Mouse (Mus musculus) ES-E14 (cell line): ENCODE measurements around the gene Sh3yl1.

Experiments used
- CHD2 ChIP-seq: IDR thresholded peaks from 2 replicates; pipeline ENCODE4 v1.6.1; 2014; ENCODE audit warnings: mild to moderate bottlenecking, low read depth, low read length, inconsistent platforms
- ZC3H11A ChIP-seq: IDR thresholded peaks from 2 replicates; pipeline ENCODE4 v1.6.1; 2012; ENCODE audit warnings: low read depth, mild to moderate bottlenecking, inconsistent platforms, low read length, borderline replicate concordance

DNA sequence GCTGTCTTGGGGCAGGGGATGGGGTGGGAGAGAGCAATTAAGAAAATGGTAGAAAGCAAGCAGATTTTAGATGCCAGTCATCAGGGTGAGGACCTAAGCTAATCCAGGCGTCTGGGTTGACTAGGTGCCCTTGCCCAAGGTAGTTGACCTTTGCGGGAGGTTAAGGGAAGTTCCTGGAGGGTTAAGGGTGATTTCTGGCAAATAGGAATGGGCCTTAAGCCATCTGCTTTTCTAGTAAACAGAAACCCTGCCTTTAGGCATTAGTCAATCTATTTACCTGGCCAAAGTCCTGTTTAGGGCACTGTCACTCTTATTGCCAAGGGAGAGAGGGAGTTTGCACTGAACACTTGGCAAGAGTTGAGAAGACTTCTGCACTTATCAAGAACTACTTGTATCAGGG lies 25.4 kb downstream of the Sh3yl1 start:
- TF ChIP-seq ZC3H11A (no peak), CHD2 (no peak)
